Mouse (Mus musculus) thymus, postnatal 36 days (tissue): ENCODE data around the gene Arsb.

ENCODE experiments used
- DNase-seq, 2 experiments: peaks; one replicate each; pipeline ENCODE4 v3.0.0; 2022; ENCODE audit warnings: mixed read lengths in 2 of 2

Gene Arsb

DNA sequence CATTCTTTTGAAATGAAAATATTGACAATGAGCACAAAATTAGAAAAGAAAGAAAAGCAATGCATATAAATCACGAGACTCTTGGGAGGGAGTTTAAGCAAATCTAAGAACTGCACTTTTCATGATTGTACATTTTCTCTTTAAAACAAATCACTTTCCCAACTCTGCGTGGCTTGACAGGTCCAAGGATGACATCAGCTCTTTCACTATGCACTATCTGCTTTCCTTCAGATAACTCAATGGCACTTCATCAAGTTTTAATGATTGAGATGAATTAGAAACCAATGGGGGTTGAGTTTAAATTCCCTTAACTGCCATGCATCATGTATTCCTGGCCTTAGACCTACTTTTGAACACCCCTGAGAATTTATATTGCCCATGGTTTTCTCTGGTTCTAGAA is 124.0 kb downstream of the Arsb start:
- no peak for DNase-seq

GRCm38 (mm10) chr13:93897943-93898826 is 126.8 kb downstream of the Arsb start:
- DNase-seq: peak in 1 of 2 experiments; percentile 5

DNA sequence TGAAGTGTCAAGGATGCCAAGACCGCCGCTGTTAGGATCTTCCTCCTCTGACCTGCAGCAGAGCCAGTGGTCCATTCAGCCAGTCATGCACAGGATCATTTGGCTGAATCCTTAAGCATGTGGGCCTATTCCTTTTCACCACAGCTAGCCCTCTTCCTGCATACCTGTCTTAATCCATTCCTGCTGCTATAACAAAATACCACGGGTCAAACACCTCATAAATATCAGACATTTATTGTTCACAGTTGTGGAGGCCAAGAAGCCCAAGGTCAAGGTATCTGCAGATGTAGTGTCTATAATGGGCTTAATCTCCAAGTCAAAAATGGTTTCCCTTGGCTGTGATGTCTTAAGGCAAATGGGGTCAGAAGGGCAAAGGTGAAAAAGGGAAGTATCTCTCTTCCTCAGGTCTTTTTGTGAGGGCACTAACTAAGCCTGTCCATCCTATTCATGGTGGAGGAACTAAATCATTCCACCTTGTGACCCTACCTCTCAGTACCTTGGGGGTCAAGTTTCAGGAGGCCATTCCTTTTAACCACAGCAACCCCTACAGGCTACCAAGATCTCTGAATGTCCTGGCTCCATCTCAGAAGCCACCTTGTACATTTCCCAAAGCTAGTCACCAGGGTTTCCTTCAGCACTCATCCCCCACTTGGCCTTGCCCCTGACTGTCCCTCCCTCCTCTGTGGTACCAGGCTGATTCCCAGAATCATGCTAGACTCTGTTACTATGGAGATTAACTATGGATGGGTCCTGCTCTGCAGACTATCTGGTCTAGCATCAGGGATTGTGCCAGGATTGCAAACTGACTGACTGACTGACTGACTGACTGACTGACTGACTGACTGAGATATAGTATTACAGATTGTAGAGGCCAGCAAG is 128.2 kb downstream of the Arsb start:
- no peak for DNase-seq

GRCm38 (mm10) chr13:93900934-93901626 is 129.7 kb downstream of the Arsb start:
- DNase-seq: no peak

DNA sequence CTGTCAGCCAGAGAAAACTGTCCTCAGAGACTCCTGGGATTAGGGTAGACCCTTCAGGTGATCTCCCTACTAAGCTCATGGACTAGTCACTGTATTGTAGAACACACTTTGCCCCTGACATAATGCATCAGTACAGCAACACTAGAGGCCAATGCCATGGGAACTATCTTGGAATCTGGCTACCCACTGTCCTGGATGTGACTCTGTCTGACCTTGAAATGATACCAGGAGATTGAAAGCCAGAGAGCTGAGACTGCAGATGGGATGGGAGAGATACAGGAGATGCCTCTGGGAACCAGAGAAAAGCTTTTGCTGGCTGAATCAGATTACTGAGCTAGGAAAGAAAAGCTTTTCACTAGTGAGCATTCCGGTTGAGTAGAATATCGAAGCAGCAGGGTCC is 130.7 kb downstream of the Arsb start:
- no peak for DNase-seq

GRCm38 (mm10) chr13:93906552-93907245 is 135.3 kb downstream of the Arsb start:
- no peak for DNase-seq

DNA sequence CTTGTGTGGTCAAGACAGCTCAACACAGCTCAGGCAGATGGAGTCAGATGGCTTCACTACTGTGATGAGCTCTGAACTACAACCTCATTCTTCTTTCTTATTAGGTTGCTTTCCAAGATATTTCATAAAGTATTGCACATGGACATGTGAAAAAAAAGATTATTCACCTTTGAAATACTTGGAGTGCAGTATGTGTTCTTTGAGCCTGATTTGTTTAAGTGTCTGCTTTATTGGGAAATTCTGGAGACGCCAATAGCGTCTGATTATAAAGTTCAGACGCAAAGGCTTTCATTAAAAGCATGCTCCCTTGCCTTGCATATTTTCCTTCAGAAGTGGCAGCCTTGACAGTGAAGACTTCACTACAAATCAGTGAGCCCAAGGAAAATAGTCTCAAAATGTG is 136.5 kb downstream of the Arsb start:
- DNase-seq: no peak

DNA sequence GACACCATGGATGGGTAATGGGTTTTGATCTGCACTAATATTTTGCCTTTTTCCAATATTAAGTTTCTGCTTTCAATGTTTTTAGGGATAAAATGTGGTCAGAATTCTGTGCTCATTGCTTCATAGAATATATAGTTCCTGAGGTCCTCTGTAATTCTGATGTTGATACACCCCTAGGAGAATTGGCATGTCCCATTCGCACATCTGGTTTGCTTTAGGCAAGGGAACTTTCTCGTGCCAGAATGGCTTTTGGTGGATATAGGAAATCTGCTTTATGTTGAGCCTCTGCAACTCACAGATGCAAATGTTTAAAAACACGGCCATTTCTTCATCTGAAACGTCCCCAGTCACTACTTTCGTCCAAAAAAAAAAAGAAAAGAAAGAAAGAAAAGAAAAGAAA is 138.4 kb downstream of the Arsb start:
- DNase-seq: no peak

GRCm38 (mm10) chr13:93911037-93911436 is 139.6 kb downstream of the Arsb start:
- DNase-seq: no peak

DNA sequence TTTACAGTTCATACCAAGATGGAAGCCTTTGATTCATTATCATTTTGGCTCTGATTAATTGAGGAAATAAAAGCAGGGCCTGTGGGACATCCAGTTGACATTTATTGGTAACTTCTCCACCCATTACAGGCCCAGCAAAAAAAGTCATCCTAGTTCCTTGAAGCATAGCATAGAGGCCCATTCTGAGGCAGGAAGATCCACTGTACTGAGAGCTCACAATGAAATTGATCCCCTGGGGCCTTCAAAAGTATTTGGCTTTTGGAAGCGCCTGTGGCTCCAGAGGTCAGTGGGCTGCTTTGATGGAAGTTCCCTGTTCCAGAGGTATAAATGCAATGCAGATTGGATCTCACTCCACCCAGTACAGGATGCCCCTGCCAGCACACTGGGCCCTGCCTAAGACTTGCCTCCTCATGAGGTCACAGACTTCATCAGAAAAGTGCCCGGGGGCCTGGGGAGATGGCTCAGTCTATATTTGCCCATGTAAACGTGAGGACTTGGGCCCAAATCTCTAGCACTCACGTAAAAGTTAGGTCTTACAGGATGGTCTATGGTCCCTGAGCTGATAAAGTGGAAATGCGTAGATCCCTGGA is 141.0 kb downstream of the Arsb start:
- DNase-seq: no peak

DNA sequence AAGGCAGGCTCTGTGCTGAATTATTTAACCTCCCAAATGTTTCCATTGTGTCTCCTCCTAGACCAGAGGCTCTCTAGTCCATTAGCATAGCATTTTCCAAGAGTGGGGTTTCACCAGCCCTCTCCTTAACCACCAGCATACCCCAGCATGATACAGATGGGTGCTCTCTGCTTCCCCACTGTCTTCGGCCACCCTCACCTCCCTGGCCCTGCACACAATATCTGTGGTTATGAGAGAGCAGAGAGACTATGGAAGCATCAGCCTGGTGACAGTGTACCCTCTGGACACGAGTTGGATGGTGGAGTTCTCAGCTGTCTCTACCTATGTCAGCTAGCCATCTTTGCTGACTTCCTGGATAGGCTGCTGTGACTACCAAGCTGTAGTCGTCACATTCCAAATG is 142.8 kb downstream of the Arsb start:
- no peak for DNase-seq

DNA sequence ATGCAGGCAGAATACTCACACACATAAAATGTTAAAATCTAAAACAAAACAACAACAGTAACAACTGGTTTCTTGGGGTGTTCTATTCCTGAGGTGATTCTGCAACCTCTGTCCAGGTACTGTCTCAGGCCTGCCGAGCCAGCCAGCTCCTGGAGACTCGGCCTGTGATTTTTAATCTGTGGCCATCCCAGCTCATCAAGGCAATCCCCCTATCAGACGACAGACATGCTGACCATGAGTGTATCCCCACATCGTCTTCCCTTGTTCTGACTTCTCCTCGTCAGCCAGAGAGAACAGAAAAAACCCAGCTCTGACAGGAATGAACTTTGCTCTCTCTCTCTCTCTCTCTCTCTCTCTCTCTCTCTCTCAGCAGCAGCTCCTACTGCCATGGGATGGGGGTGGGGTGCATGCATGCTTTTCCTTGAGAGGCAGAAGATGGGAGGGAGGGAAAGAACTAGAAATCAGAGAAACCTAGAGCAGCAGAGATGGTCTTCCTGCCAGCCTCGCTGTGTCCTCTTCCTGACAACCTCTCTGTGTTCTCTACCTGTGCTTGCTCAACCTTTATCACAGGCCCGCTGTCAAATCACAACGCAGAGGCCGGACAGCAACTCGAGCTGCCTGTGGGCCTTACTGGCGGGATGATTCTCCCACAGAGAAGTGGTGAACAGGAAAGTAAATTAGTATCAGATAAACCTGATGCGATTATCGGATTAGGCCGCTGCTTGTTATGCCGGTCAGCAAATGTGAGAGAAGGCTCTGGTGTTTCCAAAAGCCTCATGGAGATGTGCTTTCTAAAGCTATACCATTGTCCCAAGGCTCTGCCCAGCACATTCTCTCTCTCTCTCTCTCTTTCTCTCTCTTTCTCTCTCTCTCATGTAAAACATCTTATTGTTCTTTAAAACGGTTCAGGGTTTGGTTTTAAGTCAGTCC is 144.5 kb downstream of the Arsb start:
- DNase-seq: no peak

- no peak for DNase-seq
Measured at GRCm38 (mm10) chr13:93919536-93919935, 148.1 kb downstream of the Arsb start.

- no peak for DNase-seq
Measured at GRCm38 (mm10) chr13:93920080-93920785, 148.8 kb downstream of the Arsb start.

DNA sequence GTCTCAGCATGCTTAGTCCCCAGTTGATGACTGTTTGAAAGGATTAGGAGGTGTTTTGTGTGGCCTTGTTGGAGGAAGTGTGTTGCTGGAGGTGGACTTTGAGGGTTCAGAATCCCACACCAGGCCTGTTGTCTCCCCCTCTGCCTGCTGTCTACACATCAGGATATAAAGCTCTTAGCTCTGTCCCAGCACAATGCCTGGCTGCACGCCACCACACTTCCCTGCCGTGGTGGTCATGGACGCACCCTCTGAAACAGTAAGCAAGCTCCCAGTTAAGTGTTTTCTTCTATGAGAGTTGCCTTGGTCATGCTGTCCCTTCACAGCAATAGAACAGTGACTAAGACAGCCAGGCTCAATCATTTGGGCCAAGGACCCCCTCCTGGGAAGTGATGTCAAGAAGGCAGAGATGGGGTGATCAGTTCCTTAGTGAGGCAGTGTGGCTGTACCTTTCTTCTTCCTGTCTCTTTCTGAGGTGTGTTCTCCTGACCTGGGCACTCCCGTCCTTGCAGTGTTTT is 149.4 kb downstream of the Arsb start:
- no peak for DNase-seq

- DNase-seq: peak; percentile 30 to 50
Measured at GRCm38 (mm10) chr13:93921831-93922565, 150.6 kb downstream of the Arsb start.

GRCm38 (mm10) chr13:93922566-93922910 is 151.1 kb downstream of the Arsb start:
- peak; percentile 39 to 43 for DNase-seq

DNA sequence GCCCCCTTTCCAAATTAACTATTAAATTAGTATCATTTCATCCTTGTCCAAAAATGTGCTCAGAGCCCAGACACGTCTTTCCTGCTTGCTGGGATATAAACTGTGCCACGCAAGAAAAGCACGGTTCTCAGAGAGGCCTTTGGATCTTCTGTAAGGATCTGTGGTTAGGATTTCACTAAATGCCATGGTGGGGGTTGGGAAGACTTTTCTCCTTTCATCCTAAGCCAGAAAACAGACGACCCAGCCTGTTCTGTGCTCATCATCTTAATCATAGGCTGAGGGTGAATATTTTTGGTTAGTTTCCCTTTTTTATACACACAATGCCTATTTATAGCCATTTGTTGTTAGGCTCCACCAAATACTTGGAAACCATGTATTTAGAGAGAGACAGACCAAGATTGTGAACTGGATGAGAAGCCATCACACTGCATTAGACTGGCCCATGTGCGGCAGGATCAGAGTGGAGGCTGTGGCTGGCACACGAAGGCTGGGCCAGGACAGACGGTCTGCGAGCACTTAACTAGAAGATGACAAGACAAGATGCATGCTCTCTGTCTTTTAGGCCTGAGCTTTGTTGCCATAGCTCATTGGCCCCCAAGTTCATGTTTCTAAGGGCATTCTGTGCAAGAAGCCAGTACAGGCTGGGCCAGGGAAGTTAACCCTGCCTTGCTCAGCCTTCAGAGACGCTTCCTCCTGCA is 153.5 kb downstream of the Arsb start:
- no peak for DNase-seq
